Mouse (Mus musculus): ENCODE measurements around the gene Gh.

Gh gene

DNA sequence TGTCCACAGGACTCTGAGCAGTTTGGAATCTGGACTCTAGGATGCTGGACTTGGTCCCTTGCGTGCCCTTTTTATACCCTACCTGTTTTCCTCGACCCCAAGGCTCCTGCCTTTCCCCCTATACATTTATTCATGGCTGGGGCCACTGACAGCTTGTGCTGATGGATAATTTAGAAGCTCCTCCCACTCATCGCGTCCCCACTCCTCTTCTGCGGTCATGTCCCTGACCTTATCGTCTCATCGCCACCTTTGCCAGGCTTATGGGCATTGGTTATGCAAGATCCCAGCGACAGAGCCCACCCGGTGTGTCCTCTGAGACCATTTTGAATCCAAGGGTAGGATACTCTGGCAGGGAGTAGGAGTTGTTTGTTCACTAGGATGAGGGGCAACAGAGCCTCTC lies at the start of gene Gh:
Gh (minus strand) TSS at position 101 of the 400 bp plus-strand sequence.
- in situ Hi-C loops (cut with MboI; ENCODE audit: unreplicated experiment in 2 of 2): no loop called here

DNA sequence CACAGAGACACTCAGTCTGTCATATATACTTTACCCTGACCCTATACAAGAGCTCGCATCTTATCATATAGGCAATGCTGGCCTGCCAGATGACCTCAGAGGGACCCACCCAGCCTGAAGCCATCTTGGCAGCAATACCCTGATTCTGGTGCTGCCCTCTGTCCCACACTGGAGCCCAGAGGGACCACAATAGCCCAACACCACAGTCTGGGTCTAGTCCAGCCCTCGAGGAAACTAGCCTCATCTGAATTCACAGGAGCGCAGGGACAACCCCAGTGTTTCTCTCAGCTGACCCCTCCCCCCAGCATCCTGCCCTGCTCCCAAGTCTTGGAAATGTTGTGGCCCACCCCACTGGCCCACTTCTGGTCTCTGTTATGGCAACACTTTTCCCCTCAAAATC lies 49.6 kb upstream of the Gh start:
- in situ Hi-C loops (cut with MboI; ENCODE audit: unreplicated experiment in 2 of 2): no loop called here

DNA sequence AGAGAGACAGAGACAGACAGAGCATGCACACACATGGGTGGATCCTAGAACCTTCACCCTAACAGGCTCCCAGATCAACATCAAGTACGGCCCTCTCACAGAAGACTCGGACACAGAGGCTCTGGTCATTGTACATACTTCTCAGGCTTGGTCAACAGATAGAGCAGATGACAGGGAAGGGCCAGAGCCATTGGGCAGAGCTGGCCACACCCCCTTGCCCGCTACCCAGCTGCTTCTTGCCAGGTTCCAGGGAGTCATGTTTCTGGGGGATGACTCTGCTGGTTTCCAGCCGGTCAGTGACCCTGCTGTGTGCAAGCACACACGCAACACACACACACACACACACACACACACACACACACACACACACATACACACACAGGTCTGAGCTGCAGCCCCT lies 49.2 kb upstream of the Gh start:
- in situ Hi-C loops (cut with MboI; ENCODE audit: unreplicated experiment in 2 of 2): no loop called here

DNA sequence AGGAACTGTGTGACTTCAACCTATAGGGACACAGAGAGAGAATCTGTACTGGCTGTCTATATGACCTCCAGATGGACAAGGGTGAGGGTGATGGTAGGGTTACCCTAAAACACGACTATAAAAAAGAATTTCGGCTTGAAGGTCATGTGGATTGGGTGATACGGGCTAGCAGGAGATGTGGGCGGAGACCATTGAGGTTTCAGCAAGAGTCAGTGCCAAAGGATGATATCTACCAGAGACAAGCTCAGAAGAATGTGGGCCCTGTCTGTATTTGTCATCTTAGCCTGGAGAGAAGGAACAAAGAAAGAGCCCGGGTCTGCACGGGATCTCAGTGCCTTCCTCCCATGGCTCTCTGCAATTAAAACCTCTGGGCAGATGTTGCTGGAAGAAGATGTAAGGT lies 48.1 kb upstream of the Gh start:
- in situ Hi-C loops (cut with MboI; ENCODE audit: unreplicated experiment in 2 of 2): loop anchor here in 1 of 2 experiments (25.0 kb wide), 1 partner anchor 138 kb away; the partner anchor contains the start of gene Ern1

DNA sequence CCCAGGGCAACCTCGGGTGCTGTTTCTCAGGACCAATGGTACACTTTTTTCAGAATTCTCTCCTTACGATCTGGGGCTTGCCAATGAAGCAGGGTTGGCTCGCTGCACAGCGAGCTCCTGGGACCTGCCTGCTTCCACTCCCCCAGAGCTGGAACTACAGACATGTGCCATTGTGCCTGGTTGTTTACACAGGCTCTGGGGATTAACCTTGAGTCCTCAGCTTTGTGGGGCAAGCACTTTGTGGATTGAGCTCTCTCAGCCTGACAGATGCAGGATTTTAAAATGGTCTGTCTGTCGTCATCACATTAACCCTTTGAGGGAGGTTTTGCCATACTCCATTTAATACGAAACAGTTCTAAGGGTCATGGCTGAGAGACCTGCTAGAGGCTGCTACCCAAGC lies 43.2 kb upstream of the Gh start:
- in situ Hi-C loops (cut with MboI; ENCODE audit: unreplicated experiment in 2 of 2): loop anchor here in 1 of 2 experiments (25.0 kb wide), 1 partner anchor 142 kb away; the partner anchor contains the start of gene Ern1

DNA sequence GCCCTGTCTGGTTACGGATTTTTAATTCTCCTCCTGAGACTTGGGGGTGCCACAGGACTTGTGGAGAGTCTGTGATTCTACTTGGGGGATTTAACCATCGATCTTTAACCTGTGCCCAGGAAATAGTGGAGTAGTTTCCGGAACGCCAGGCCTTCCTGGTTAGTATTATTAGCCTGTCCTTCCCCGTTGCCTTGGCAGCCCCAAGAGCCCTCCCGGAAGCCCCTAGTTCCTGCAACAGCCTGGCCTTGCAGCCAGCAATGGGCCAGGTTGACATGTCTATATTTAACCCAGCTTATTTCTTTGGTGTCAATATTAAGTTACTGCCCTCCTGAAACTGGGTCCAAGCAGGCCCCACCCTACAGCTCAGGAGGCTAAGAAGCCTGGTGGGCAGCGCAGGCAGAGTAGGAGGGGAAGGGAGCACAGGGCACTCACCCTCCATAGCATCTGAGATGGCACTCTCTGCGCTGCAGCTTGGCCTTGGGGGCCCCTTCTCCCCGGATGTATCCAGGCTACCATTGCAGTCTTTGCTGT lies 39.4 kb upstream of the Gh start:
- in situ Hi-C loops (cut with MboI; ENCODE audit: unreplicated experiment in 2 of 2): loop anchor here in 1 of 2 experiments (25.0 kb wide), 1 partner anchor 146 kb away; the partner anchor contains the start of gene Ern1

DNA sequence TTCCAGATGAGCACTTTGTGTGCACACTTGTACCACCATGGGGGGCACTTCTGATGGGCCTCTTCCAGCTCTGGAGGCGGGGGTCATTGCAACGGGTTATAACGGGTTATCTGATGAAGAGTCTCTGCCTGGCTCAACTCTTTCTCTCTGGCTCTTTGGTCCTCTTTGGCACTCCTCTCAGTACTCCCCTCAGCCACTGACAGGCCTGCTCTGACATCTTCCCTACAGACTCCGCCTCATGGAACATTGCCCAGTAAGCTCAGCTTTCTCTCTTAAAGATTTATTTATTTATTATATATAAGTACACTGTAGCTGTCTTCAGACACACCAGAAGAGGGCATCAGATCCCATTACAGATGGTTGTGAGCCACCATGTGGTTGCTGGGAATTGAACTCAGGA lies 37.7 kb upstream of the Gh start:
- in situ Hi-C loops (cut with MboI; ENCODE audit: unreplicated experiment in 2 of 2): loop anchor here in 1 of 2 experiments (25.0 kb wide), 1 partner anchor 148 kb away; the partner anchor contains the start of gene Ern1

DNA sequence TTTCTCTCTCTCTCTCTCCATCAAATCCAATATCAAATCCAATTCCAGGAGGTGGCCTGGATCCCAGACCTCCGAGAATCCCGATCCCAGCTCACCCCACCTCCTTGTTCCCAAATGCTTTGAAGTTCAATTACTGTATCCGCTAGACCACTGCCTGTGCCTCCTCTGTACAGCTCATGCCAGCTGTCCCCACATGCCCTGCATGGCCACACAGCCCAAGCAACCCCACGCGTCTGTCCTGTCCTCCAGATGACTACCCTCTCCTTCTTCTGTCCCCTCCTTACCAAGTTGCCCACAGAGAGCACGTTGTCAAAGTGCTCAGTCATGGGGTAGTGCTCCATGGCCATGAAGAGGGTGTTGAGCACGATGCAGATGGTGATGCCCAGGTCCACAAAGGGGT lies 37.2 kb upstream of the Gh start:
- in situ Hi-C loops (cut with MboI; ENCODE audit: unreplicated experiment in 2 of 2): loop anchor here in 1 of 2 experiments (25.0 kb wide), 1 partner anchor 148 kb away; the partner anchor contains the start of gene Ern1

DNA sequence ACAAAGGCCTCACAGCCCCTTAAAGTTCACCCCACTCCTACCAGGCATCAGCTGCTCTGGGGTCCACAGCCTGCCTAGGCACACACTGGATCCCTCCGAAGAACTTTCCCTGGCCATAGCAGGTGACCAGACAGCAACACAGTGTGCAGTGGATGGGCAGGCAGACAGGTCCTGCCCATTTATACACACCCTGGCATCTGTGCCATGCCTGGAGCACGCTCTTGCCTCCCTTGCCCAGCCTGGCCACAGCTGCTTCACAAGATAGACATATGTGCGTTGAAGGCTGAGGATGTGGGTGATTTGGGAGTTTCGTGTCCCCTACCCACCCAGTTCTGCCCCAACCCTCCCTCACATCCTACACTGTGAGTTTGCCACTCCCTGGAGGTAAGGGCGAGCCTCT lies 36.4 kb upstream of the Gh start:
- in situ Hi-C loops (cut with MboI; ENCODE audit: unreplicated experiment in 2 of 2): loop anchor here in 1 of 2 experiments (25.0 kb wide), 1 partner anchor 149 kb away; the partner anchor contains the start of gene Ern1

DNA sequence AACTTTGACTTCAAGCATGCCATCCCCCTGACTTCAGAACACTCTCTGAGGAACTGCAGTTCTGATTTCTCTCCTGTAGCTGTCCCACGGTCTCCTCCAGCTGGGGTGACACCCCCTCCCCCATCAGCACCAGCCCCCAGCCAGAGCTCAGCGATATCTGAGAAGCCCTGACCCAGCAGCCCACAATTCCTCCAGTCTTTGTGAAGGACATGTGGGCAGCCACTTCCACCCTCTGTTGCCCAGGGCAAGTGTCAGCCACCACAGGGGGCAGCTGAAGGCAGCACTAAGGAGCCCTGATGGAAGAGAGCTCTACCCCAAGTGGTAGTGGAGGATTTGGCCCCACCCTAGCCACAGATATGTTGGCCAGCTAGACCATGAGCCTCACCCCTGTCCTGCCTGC lies 32.4 kb upstream of the Gh start:
- in situ Hi-C loops (cut with MboI; ENCODE audit: unreplicated experiment in 2 of 2): loop anchor here (5.0 to 25.0 kb wide), 3 partner anchors 33 to 293 kb away; partner anchors contain the start of genes Ern1 (in 1 of the 2) and Prr29 (in 1 of the 2)

DNA sequence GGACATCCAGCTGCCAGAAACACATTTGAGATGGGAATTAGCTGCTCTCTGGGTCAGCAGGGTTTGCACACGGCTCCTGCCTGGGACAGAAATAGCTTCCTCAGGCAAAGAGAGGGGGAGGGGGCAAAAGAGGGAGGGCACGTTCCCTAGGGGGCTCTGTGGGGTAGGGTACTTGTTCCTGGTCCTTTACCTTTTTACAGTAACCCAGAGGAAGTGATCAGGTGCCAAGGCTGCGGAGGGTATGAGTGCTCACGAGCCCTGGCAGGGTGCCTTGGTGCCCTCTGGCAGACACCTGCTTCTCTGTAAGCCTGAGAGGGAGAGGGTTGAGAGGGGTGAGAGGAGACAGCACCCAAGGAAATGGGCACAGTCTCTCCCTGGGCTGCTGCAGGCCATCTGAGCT lies 30.8 kb upstream of the Gh start:
- in situ Hi-C loops (cut with MboI; ENCODE audit: unreplicated experiment in 2 of 2): loop anchor here (5.0 to 25.0 kb wide), 3 partner anchors 35 to 295 kb away; partner anchors contain the start of genes Ern1 (in 1 of the 2) and Prr29 (in 1 of the 2)

DNA sequence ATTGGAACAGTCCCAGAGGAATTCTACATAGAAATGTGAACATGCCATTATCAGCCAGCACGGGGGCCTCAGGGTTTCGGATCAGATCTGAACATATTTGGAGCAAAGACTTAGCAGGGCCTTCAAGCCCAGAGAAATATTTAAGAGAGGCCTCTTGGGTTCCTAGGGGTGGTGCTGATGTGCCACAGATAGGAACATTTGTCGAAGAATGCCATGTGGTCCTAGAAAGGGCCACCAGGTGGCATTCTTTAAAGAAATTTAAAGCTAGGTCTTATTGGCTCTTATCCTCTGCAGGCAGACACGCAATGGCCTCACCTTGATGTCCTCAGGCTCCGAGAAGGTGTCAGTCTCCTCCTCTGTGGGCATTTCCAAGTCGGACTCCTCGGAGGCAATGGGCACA lies 28.0 kb upstream of the Gh start:
- in situ Hi-C loops (cut with MboI; ENCODE audit: unreplicated experiment in 2 of 2): loop anchor here (5.0 to 25.0 kb wide), 8 partner anchors 38 to 298 kb away; partner anchors contain the start of genes Ern1 (in 1 of the 2), Ftsj3 (in 1 of the 2), Prr29 (in 1 of the 2) and Psmc5 (in 1 of the 2)

DNA sequence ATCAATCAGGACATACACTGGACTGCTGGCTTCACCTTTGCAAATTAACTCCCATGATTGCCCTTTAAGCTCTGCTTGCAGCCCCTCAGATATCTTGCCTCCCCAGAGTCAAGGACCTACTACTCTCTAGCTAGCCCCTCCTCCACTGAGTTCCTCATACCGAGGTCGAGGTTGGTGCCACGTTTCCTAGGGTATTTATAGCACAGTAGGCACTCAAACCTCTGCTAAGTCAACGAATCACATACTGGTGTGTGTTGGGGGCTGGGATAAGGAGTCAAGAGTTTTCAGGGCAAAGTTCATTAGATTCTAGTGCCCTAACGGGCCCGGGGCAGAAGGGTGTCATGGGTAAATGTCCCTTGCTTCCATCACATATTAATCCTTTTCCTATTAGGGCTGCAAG lies 27.5 kb upstream of the Gh start:
- in situ Hi-C loops (cut with MboI; ENCODE audit: unreplicated experiment in 2 of 2): loop anchor here (5.0 to 25.0 kb wide), 6 partner anchors 63 to 174 kb away; partner anchors contain the start of genes Ern1 (in 1 of the 2), Ftsj3 (in 1 of the 2) and Psmc5 (in 1 of the 2)

DNA sequence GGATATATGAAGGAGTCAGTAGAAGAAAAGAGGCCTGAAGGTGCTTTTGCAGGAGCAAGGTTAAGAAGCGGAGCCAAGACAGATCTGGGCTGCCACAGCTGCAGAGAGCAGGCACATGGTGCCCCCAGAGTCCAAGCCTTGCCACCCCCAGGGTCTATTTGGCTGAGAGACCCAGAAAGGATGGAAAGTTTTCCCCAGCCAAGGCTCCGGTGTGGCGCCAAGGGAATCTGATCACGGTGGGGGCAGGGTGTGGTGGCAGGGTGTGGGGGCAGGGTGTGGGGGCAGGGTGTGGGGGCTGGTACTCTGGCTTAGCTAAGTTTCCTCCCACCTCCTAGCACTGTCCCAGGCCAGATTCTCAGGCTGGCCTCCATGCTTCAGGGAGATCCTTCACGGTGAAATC lies 26.9 kb upstream of the Gh start:
- in situ Hi-C loops (cut with MboI; ENCODE audit: unreplicated experiment in 2 of 2): loop anchor here (5.0 to 25.0 kb wide), 6 partner anchors 64 to 174 kb away; partner anchors contain the start of genes Ern1 (in 1 of the 2), Ftsj3 (in 1 of the 2) and Psmc5 (in 1 of the 2)

DNA sequence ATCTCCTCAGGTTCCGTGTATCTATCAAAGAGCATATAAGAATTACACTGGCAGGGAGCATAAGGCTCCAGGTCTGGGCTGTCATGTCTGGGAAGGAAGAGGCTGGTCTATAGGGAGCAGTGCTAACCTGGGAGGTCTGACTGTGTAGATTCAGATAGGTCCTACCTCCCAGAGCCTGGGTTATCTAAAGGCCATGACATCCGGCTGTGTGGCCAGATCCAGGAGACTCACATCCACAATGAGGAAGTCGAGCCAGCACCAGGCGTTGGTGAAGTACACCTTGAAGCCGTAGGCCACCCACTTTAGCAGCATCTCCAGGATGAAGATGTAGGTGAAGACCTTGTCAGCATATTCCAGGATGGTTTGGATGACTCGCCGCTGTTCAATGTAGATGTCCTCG lies 24.8 kb upstream of the Gh start:
- in situ Hi-C loops (cut with MboI; ENCODE audit: unreplicated experiment in 2 of 2): loop anchor here (5.0 to 25.0 kb wide), 6 partner anchors 66 to 172 kb away; partner anchors contain the start of genes Ern1 (in 1 of the 2), Ftsj3 (in 1 of the 2) and Psmc5 (in 1 of the 2)

DNA sequence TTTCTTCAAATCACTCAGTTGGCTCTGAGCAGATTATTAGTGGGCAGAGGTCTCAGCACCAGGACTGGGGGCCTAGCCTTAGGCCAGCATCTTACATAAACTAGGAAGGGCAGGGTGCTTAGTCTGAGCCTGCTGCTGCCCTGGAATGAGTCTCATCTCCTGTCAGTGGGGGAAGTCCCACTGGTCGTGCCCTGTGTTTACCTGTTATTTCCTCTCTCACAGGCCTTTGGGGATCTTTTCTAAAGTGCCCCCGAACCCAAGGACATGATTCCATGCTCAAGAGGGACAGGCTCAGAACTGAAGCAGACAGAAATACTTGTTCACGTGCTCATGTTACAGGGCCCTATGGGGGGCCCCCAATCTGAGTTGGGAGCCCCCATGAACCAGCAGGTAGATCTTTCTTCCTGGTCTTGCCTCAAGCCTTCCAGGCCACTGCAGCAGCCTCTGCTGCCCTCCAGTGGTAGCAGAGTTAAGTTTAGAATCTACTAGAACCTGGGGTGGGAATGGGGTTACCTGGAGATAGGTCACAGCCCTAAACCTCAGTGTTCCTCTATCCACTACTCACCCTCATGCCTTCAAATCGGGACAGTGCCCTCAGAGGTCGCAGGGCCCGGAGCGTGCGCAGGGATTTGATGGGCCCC lies 24.0 kb upstream of the Gh start:
- in situ Hi-C loops (cut with MboI; ENCODE audit: unreplicated experiment in 2 of 2): loop anchor here (5.0 to 25.0 kb wide), 6 partner anchors 67 to 172 kb away; partner anchors contain the start of genes Ern1 (in 1 of the 2), Ftsj3 (in 1 of the 2) and Psmc5 (in 1 of the 2)

DNA sequence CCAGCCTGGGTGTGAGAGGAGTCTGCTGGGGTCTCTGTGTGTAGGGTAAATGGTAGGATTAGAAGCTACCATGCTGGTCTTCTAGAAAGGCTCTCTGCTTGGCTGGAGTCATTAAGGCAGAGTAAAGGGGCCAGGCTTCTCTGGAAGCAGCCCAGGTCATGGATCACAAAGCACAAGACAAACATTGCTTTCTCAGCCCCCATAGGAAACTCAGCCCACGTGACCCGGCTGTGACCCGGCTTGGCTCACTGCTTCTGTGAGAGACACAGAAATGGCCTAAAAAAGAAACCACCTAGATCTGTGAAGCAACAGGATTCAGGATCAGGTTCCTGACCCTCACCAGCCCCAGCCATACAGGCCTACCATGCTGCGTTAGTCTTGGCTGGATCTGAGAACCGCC lies 23.2 kb upstream of the Gh start:
- in situ Hi-C loops (cut with MboI; ENCODE audit: unreplicated experiment in 2 of 2): loop anchor here (5.0 to 25.0 kb wide), 7 partner anchors 67 to 427 kb away; partner anchors contain the start of genes Ern1 (in 1 of the 2), Ftsj3 (in 1 of the 2), Milr1 (in 1 of the 2) and Pecam1 (in 1 of the 2)

DNA sequence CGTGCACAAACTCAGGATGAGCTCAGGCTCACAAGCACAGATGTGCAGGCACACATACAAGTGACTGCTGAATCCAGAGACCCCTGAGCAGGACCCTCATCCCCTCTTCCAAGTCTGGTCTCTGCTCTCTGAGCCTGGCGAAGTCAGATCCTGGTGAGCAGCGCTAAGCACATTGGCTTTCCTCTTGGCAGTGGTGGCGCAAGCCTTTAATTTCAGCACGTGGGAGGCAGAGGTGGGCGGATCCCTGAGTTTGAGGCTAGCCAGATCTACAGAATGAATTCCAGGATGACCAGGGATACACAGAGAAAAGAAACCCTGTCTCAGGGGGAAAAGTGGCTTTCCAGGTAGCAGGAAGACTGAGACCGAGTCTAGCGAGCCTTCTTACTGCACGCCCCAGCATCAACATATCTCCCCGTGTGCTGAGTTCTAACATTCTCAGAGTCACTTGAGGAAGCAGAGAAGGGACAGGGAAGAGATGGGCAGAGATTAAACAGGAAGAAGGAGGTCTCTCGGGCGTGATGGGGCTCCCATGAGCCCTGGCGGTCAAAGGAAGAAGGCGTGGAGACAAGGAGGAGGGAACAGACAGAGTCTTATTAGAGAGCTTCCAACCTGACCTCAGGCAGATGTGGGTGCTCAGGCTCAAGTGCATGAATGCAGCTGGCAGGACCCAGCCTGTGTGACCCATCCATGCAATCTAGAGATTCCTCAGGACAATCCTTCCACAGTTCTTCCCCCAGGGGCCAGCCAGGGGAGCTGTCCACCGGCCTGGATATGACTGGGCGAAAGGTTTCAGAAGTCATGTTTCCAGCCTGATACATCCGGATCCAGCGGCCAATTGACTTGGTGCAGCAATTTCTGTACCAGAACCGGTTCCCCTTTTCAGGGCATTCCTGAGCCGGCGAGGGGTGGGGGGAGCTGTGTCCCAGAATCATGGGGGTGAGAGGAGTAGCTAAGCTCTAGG lies 17.0 kb upstream of the Gh start:
- in situ Hi-C loops (cut with MboI; ENCODE audit: unreplicated experiment in 2 of 2): no loop called here

DNA sequence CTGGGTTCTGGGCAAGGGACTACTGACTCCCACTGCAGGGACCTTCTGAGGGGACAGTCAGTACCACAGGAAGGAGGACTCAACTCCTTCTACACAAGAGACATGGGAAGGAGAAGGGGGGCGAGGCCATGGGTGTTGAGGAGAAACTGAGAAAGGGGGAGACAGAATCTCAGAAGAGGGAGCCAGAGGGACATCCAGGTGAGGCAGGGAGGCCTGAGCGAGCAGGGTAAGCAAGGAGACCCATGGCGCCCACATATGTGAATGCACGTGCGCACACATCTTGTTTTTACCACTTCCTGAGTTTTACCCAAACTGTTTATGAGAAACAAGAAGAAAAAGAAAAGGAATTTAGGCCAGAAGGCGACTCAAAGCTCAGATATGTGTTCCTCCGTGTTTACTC lies 16.1 kb upstream of the Gh start:
- in situ Hi-C loops (cut with MboI; ENCODE audit: unreplicated experiment in 2 of 2): no loop called here

DNA sequence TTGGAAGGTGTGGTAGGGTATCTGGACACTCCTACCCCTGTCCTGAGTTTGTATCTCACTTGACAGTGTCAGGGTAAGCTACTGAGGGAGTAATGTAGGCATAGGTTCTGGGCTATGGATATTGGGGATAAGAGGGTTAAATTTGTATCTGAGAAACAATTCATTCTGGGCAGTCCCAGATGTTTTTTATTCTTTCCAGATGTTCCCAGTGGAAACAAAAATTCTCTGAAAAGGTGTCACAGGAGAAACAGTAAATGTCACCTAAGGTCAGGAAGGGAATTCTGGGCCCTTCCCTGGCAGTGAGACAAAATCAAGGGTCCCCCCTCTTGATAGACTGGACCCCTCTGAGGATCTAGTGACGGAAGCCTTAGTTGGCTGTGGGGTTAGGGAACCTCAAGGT lies 14.8 kb upstream of the Gh start:
- in situ Hi-C loops (cut with MboI; ENCODE audit: unreplicated experiment in 2 of 2): no loop called here
